Mouse (Mus musculus) left cerebral cortex, postnatal 10 days (tissue): ENCODE results near the gene Ihh. TPM values are rescaled to one million over a fixed set of nuclear protein-coding genes. Genes with fewer than 3 reads are reported as not detected.
A peak's percentile ranks its signal among the peaks of the same experiment; 100 is the strongest.

ENCODE experiments used
- DNase-seq, 2 experiments: peaks; one replicate each; pipeline ENCODE4 v3.0.0; 2021 to 2022; ENCODE audit warnings: low spot score in 2 of 2, mixed read lengths in 1 of 2; ENCODE audit errors: extremely low spot score in 1 of 2
- intact Hi-C: fragments of 180-260 bp; cut with DNase I; formaldehyde crosslinking; loops from one replicate; pipeline ENCODE4 v1.15.1; 2025
- total RNA-seq, 2 experiments: library from RNA; stranded (reverse); gene quantifications; 2 replicates each; pipeline ENCODE4 v1.2.3; 2021

Ihh gene
- total RNA-seq = under 1 TPM; 0.45 to 0.47 TPM

DNA sequence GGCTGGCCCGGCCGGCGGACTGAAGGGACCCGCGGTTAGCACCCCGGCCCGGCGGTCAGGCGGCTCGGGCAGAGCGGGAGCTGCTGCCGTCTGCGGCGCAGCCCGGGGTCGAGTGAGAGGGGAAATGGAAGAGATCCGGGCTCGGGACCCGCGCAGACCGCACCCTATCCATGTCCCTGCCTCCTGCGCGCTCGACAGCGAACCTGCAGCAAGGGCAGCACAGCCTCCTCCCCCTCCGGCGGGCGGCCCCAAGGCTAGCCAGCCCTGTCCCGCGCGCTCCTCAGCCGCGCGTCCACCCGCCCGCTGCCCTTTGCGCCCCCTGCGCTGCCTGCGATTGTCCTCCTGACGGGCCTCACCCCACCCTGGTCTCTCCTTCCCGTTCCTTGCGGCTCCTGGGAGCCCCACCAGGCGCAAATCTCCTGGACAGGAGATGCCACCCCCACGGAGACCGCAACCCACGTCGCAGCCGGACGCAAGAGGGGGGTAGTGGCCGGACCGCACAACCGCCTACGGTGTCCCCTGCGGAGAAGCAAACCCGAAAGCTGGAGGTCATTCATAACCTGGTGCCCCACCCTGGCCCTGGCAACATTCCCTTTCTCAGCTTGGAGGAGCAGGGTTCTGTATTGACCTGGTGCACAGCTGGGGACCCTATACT is at the start of gene Ihh:
TSS of gene Ihh (minus strand) at position 117 of the 655 bp plus-strand sequence.
- intact Hi-C loops = no loop called here
- DNase-seq = no peak

DNA sequence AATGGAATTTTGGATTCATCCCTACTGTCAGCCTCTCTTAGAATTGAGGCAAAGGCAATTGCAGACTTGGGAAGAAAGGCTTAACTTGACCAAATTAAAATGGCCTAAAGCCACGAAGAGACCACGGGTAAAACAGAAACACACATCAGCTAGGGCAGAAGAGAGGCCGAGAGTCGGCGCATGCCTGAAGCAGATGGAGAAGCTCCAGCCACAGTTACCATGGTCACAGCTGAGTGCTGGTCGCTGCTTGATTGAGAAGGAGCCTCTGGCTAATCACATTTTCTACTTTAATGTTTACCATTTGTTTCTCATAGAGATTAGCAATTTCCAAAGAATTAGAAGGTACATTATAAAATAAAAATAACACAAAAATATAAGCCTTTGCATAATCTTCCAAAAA is 49.7 kb upstream of the Ihh start:
- no peak for DNase-seq
- intact Hi-C loops = no loop called here

- DNase-seq = peak in 1 of 2 experiments; percentile 28
- intact Hi-C loops = no loop called here
Observed at GRCm38 (mm10) chr1:75000496-75000895, 49.0 kb upstream of the Ihh start.

DNA sequence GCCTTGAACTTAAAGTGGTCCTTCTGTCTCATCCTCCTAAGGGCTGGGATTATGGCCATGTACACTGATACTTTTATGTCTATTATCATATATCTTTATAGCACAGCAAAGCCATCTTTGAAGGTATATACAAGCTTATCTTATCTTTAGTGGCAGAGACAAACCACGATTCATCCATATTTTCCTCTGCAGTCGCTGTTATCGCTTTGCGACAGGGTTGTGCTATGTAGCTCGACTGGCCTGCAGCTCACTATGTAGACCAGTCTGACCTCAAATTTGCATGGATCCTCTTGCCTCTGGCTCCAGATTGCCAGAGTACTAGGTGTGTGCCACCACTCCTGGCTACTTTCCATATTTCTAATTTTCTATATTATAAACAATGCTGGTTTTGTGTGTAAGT is 47.7 kb upstream of the Ihh start:
- DNase-seq = no peak
- intact Hi-C loops = no loop called here

DNA sequence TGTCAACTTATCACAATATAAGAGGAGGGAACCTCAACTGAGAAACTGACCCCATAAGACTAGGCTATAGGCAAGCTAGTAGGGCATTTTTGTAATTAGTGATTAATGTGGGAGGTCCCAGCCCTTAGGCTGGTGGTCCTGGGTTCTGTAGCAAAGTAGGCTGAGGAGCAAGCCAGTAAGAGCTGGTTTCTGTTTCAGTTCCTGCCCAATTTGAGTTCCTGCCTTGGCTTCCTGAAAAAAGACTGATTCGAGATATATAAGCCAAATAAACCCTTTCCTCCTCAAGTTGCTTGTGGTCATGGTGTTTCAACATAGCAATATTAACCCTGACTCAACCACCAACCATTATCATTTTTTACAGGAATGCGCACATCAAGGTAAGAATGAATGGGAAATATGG is 45.8 kb upstream of the Ihh start:
- DNase-seq = no peak
- intact Hi-C loops = no loop called here

DNA sequence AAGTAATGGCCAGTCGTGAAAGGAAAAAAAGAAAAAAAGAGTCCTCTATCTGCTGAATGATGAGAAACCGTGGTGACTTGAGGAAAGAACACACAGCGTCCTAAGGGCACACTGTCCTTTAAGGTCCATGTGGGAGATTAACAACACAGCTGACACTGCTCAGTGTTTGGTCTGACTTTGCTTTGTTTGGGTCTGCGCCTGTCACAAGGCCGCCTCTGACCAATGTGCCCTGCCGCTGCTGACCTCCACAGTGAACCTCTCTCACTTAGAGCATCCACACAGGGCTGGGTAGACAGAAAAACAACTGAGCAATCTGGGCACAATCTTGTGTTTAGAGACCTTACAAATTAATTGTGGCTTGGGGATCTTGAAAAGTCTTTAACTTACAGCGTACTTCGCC is 25.5 kb upstream of the Ihh start:
- no peak for DNase-seq
- intact Hi-C loops = no loop called here

- DNase-seq = no peak
- intact Hi-C loops = no loop called here
Observed at GRCm38 (mm10) chr1:74975936-74976335, 24.5 kb upstream of the Ihh start.

DNA sequence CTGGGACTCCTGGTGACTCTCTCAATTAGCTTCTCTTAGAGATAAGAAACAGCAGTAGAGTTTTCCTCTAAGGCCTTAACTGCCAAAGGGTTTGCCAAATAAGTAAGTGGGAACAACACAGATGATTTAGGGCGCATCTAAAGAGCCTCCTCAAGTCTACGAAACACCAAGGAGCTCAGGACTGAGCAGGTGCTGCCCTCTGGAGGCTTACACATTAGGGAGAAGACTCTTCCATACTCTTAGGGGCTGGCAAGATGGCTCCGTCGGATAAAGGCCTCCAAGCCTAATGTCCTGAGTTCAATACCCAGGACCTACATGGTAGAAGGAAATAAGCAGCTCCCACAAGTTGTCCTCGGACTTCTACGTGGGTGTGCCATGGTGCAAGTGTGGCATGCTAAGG is 22.1 kb upstream of the Ihh start:
- DNase-seq = no peak
- intact Hi-C loops = no loop called here

- intact Hi-C loops = no loop called here
- DNase-seq = peak in 1 of 2 experiments; percentile 32
Observed at GRCm38 (mm10) chr1:74971353-74972050, 20.0 kb upstream of the Ihh start.

DNA sequence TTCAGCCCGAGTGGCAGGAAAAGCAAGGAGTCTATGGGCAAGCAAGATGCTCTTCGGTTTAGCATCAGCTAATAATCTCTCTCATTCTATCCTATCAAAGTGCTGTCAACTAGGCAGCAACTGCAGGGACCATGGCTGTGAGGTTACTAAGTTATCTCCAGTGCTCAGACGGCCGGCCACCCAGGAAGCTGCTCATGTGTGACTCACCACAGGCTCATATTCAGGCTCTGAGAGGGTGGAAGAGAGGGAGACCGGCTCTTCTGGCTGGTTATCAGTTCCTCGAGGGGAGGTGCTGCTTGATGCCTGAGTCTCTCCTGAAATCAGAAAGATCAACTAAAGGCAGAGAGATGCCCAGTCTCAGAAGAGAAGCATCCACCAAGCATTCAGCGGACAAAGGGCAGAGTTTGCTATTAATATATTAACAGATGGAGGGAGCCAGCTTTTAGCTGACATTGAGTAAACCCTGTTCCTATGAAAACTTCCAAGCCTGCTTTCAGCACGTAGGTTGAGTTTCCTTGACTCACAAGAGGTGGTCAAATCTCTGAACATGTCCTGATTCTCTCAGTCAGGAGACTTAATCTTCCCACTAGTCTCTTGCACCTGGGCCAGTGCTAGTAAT is 16.6 kb upstream of the Ihh start:
- no peak for DNase-seq
- intact Hi-C loops = no loop called here

GRCm38 (mm10) chr1:74964494-74965215 is 13.2 kb upstream of the Ihh start:
- intact Hi-C loops = loop anchor here (5.0 kb wide), 1 partner anchor 53 kb away; no protein-coding TSS in a partner anchor
- peak; percentile 30 to 85 for DNase-seq

GRCm38 (mm10) chr1:74962853-74963227 is 11.4 kb upstream of the Ihh start:
- DNase-seq = no peak
- intact Hi-C loops = loop anchor here (5.0 kb wide), 1 partner anchor 54 kb away; no protein-coding TSS in a partner anchor

DNA sequence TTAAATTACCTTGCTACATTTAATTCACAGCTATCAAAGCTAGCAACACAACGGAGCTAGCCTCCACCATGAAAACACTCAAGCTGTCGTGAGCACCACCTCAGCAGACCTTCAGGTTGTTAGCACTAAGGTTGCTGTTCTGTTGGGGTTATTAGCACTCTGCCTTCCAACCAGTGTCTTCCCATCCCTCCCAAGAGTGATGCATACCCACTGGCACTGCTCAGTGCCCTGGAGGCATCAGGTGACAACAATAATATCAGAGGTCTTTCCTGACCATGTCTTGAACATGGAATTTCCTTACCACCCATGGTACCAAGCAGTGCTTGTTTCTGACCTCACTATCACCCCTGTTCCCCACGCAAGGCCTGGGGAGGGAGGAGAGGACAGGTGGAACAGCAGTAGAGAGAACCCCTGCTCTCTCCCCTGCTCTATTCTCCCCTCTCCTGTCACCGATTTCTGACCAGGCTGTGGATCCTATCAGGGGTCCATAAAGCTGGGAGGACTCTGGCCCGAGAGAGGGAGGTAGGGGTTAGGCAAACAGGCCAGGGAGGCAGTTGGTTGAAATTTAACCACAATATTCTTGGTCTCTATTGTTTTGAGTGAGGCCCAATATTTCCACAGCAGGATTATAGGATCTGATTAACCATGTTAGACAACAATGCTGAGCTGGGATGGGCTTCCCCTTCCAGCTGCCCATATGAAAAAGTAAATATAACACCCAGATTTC is 10.8 kb upstream of the Ihh start:
- intact Hi-C loops = loop anchor here (5.0 kb wide), 1 partner anchor 55 kb away; no protein-coding TSS in a partner anchor
- DNase-seq = no peak

DNA sequence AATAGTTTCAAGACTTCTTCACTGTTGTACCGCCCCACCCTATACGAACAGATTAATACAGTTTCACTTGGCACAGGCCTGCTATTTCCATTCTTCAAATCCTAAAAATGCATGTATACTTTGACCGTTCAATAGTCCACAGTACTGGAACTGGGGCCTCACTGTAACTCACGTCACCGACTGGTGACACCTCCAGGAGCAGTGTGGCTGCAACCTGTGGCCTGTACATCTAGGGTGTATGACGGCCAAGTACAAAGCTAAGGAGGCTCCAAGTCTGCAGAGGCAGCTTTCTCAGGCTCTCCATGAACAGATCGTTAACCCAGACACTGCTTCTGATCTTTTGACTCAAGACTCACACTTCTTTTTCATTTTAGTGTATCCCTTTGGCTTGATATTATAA is 10.2 kb upstream of the Ihh start:
- intact Hi-C loops = loop anchor here (5.0 kb wide), 1 partner anchor 56 kb away; no protein-coding TSS in a partner anchor
- DNase-seq = no peak

DNA sequence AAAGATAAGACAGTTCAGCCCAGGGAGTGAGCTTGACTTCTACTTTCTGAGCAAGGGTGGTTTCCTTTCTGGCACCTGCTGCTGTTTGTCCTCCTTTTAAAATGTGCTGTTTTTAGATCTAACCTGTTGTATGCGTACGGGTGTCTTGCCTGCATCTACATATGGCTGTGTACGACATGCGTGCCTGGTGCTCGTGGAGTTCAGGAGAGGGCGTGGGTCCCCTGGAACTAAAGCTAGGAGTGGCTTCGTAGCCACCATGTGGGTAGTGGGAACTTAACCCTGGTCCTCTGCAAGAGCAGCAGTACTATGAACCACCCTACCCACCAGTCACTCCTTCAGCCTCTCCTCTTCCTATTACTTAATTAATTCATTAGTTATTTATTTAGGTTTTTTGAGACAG is 8.6 kb upstream of the Ihh start:
- no peak for DNase-seq
- intact Hi-C loops = loop anchor here (5.0 kb wide), 1 partner anchor 57 kb away; no protein-coding TSS in a partner anchor

DNA sequence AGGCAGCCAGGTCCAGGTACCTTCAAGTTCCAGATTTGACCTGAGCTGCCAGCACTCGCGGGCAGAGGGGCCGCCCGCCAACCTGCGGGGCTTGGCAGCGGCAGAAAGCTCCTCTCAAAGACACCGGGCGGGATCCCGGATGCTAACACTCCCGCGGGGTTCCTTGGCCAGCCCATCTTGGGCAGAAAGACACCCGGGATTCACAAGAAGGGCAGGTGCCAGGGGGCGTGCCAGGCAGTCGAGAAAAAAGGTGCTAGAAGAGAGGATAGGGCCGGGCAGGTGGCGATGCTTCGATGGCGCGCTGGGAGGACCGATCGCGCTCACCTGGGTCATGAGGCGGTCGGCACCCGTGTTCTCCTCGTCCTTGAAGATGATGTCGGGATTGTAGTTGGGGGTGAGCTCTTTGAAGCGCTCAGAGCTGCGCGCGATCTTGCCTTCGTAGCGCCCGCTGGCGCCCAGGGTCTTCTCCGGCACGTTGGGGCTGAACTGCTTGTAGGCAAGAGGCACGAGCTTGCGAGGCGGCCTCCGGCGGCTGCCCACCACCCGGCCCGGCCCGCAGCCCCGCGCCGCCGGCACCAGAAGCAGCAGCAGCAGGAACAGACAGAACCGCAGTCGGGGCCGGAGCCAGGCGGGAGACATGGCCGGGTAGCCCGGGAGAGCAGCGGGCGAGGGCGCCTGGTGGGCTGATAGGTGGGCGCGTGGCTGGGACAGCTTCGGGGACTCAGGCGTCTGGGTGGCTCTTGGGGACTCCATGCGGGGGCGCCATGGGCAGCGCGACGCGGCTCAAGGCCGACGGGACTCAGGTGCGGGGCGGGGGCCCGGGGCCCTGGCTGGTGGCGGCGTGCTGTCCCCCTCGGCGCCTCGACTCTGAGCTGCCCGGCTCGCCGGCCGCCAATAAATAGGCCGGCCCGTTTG is 639 bp downstream of the Ihh start:
- intact Hi-C loops = no loop called here
- DNase-seq = no peak

- intact Hi-C loops = no loop called here
- no peak for DNase-seq
Observed at GRCm38 (mm10) chr1:74950066-74950465, 1.4 kb downstream of the Ihh start.

DNA sequence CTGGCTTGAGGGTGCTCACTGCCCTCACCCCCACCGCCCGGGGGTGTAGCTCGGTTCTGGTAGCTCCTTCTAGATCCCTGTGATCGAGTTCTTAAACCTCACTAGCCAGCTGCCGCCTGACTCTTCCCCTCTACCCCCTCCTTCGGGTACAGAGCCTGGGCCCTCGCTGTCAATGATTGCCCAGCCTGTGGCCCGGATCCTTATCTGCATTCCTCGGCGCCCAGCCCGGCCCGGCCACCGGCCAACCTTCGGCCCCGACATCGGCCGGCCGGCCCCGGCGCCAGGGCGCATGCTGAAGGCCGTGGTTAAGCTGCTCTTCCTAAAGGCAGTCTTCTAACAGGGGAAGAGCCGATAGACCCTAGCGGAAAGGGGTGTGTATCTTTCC is 1.8 kb downstream of the Ihh start:
- DNase-seq = no peak
- intact Hi-C loops = no loop called here
